Mouse (Mus musculus) erythroblast, embryonic 14.5 days (primary cell): ENCODE measurements around the gene Chst14.

Experiments
- GATA1 ChIP-seq: IDR thresholded peaks from 2 replicates; pipeline ENCODE4 v1.6.1; 2012; ENCODE audit warnings: low read length, inconsistent platforms, mixed read lengths
- TAL1 ChIP-seq: IDR thresholded peaks from 3 replicates; pipeline ENCODE4 v1.6.1; 2012; ENCODE audit warnings: low read length, inconsistent platforms, mixed read lengths

- TF ChIP-seq GATA1: no peak
- no peak for TF ChIP-seq TAL1
Observed at GRCm38 (mm10) chr2:118972687-118973376, 46.5 kb downstream of the Chst14 start.
